8 mouse cellular contexts compared by ENCODE assay signal in the genomic region with DNA sequence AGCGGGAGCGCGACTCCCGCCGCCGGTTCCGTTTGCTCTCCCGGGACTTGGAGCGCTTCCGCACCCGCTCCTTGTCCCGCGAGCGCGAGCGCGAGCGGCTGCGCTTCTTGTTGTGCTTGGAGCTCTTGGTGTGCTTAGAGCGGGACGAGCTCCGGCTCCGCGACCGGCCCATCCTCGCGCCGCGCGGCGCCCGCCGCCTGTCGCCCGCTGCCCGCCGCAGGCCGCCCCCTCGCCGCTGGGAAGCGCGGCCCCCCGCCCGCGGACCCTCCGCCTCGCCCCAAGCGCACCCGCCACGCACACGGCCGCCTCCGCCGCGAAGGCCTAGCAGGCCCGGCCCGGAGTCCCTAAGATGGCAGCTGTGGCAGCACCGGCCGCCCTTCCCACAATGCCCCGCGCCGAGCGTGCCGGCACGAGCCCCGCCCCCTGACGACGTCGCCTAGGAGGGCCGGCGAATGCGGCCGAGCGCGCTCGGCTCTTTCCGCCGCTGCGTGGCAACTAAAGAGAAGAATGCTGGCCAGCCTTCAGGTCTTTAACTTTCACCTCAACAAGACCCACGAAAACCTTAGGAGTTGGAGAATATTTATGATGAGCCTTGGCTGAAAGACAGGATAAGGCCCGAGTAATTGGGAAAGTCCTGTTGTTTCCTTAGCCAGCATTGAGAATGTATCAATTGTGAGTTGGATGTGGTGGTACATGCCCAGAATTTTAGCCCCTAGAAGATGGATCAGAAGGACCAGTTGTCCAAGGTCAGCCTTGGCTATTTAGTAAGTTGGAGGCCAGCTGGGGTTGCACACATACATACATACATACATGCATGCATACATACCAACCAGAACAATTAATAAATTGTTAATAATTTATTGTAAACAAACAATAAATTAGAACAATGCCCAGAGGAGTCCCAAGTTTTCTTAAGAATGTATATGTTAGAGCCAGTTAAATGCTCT. TPM values are rescaled to one million over a fixed set of nuclear protein-coding genes. Genes with fewer than 3 reads are reported as not detected.
DNase-seq lines count a peak whose midpoint lies in the region; ATAC-seq and TF ChIP-seq lines count a peak whose summit lies in the region.

Gene Arglu1, minus strand, starts transcription at position 376 of the 947 bp plus-strand sequence.

- peak within 1 kb of the TSS; percentile 99 for H3K9ac ChIP-seq in heart, embryonic 12.5 days
- H3K9ac ChIP-seq in kidney, postnatal 0 days (ENCODE audit: low read depth, low read length) = peak within 1 kb of the TSS; percentile 100
- peak within 1 kb of the TSS; percentile 99 for H3K9ac ChIP-seq in liver, embryonic 11.5 days (ENCODE audit: low read depth, low read length)
- H3K9ac ChIP-seq in stomach, embryonic 14.5 days (replicated peaks; ENCODE audit: low read depth, low read length) = peak within 1 kb of the TSS; percentile 99

- WGBS in heart, embryonic 12.5 days = under 1% methylated on average over 81 of the region's 81 CpGs
- under 1% methylated on average over 74 of the region's 81 CpGs for WGBS in kidney, postnatal 0 days
- under 1% methylated on average over 80 of the region's 81 CpGs for WGBS in liver, embryonic 11.5 days
- under 1% methylated on average over 79 of the region's 81 CpGs for WGBS in stomach, embryonic 14.5 days

- peaks cover 46% of the 10 kb centered on the region for H3K79me3 ChIP-seq in C2C12 (ENCODE audit: low read depth)

- H3K4me1 ChIP-seq in erythroblast, embryonic 14.5 days (ENCODE audit: control insufficient read depth) = peaks cover 39% of the 10 kb centered on the region
- H3K4me1 ChIP-seq in heart, embryonic 12.5 days (replicated peaks) = peaks cover 35% of the 10 kb centered on the region
- peaks cover 20% of the 10 kb centered on the region for H3K4me1 ChIP-seq in kidney, postnatal 0 days (replicated peaks; ENCODE audit: insufficient read depth, low read length)
- peaks cover 30% of the 10 kb centered on the region for H3K4me1 ChIP-seq in liver, embryonic 11.5 days (replicated peaks; ENCODE audit: control insufficient read depth, insufficient read depth, low read length)
- H3K4me1 ChIP-seq in stomach, embryonic 14.5 days (ENCODE audit: control insufficient read depth, insufficient read depth, low read length) = peaks cover 29% of the 10 kb centered on the region

- H3K4me3 ChIP-seq in C2C12 (ENCODE audit: insufficient read depth, poor library complexity, severe bottlenecking) = peak within 1 kb of the TSS; percentile 89
- peak within 1 kb of the TSS; percentile 96 for H3K4me3 ChIP-seq in erythroblast, embryonic 14.5 days (replicated peaks)
- H3K4me3 ChIP-seq in heart, embryonic 12.5 days = peak within 1 kb of the TSS; percentile 95
- peak within 1 kb of the TSS; percentile 92 for H3K4me3 ChIP-seq in kidney, postnatal 0 days (replicated peaks; ENCODE audit: low read depth, low read length)
- peak within 1 kb of the TSS; percentile 94 for H3K4me3 ChIP-seq in liver, embryonic 11.5 days (ENCODE audit: low read depth, low read length)
- peak within 1 kb of the TSS; percentile 58 for H3K4me3 ChIP-seq in stomach, embryonic 14.5 days (ENCODE audit: low read depth, low read length)

- H3K27ac ChIP-seq in heart, embryonic 12.5 days (ENCODE audit: poor library complexity, severe bottlenecking) = peak within 1 kb of the TSS; percentile 96
- H3K27ac ChIP-seq in kidney, postnatal 0 days = peak within 1 kb of the TSS; percentile 97
- H3K27ac ChIP-seq in liver, embryonic 11.5 days (ENCODE audit: low read depth, low read length) = peak within 1 kb of the TSS; percentile 92
- peak within 1 kb of the TSS; percentile 95 for H3K27ac ChIP-seq in stomach, embryonic 14.5 days (ENCODE audit: low read length)

- H3ac ChIP-seq in C2C12 (ENCODE audit: control insufficient read depth, insufficient read length, low read depth) = peak within 1 kb of the TSS; percentile 98

- H3K36me3 ChIP-seq in C2C12 (ENCODE audit: control insufficient read depth, insufficient read depth) = peaks cover 15% of the 10 kb centered on the region
- peaks cover 24% of the 10 kb centered on the region for H3K36me3 ChIP-seq in erythroblast, embryonic 14.5 days (ENCODE audit: control insufficient read depth)
- no peaks in the 10 kb centered on the region for H3K36me3 ChIP-seq in heart, embryonic 12.5 days
- H3K36me3 ChIP-seq in kidney, postnatal 0 days (ENCODE audit: insufficient read depth, low read length) = no peaks in the 10 kb centered on the region
- H3K36me3 ChIP-seq in liver, embryonic 11.5 days (ENCODE audit: control insufficient read depth, insufficient read depth, low read length) = no peaks in the 10 kb centered on the region; the same call in 1 of the 2 replicates
- H3K36me3 ChIP-seq in stomach, embryonic 14.5 days (ENCODE audit: control insufficient read depth, insufficient read depth, low read length) = no peaks in the 10 kb centered on the region

- H3K9me3 ChIP-seq in erythroblast, embryonic 14.5 days (ENCODE audit: control insufficient read depth, low read length) = no peaks in the 10 kb centered on the region
- no peaks in the 10 kb centered on the region for H3K9me3 ChIP-seq in heart, embryonic 12.5 days (replicated peaks)
- no peaks in the 10 kb centered on the region for H3K9me3 ChIP-seq in kidney, postnatal 0 days (replicated peaks; ENCODE audit: low read length)
- H3K9me3 ChIP-seq in liver, embryonic 11.5 days (ENCODE audit: control insufficient read depth, low read length) = no peaks in the 10 kb centered on the region
- H3K9me3 ChIP-seq in stomach, embryonic 14.5 days (ENCODE audit: control insufficient read depth, low read depth, low read length) = no peaks in the 10 kb centered on the region

- TF ChIP-seq CTCF in C2C12 (IDR thresholded peaks at IDR 0.05; ENCODE audit: control insufficient read depth, insufficient read depth, insufficient read length) = no peak
- TF ChIP-seq CTCF in brain, embryonic 14.5 days (IDR thresholded peaks at IDR 0.05; ENCODE audit: borderline replicate concordance, extremely low read depth, insufficient read depth, insufficient read length) = no peak
- TF ChIP-seq CTCF in kidney, postnatal 0 days (IDR thresholded peaks at IDR 0.05; ENCODE audit: low read depth) = no peak

- ATAC-seq in heart, embryonic 12.5 days (ENCODE audit: insufficient number of reproducible peaks, low FRiP score) = peak; percentile 96
- ATAC-seq in kidney, postnatal 0 days (replicated peaks; ENCODE audit: low FRiP score, low read depth) = peak; percentile 97
- ATAC-seq in liver, embryonic 11.5 days (replicated peaks; ENCODE audit: low FRiP score) = peak; percentile 91
- ATAC-seq in stomach, embryonic 14.5 days (ENCODE audit: insufficient number of reproducible peaks, insufficient read depth, low FRiP score, low read depth) = peak; percentile 94

- peaks cover 3% of the 10 kb centered on the region for H3K27me3 ChIP-seq in C2C12 (ENCODE audit: control insufficient read depth, insufficient read depth, insufficient read length)
- peaks cover 3% of the 10 kb centered on the region; the same call in 1 of the 2 replicates for H3K27me3 ChIP-seq in erythroblast, embryonic 14.5 days (ENCODE audit: control insufficient read depth)
- H3K27me3 ChIP-seq in heart, embryonic 12.5 days (replicated peaks) = no peaks in the 10 kb centered on the region
- no peaks in the 10 kb centered on the region for H3K27me3 ChIP-seq in kidney, postnatal 0 days (ENCODE audit: insufficient read depth, low read length)
- no peaks in the 10 kb centered on the region for H3K27me3 ChIP-seq in liver, embryonic 11.5 days (replicated peaks; ENCODE audit: control insufficient read depth, insufficient read depth, low read length)
- H3K27me3 ChIP-seq in stomach, embryonic 14.5 days (ENCODE audit: control insufficient read depth, insufficient read depth, low read length) = no peaks in the 10 kb centered on the region

- H3K79me2 ChIP-seq in C2C12 (ENCODE audit: control insufficient read depth, insufficient read depth) = peaks cover 50% of the 10 kb centered on the region

- peak; percentile 98 for DNase-seq in brain, embryonic 14.5 days (ENCODE audit: low read depth)
- DNase-seq in kidney, postnatal 0 days (ENCODE audit: low spot score) = peak; percentile 97
- DNase-seq in liver, embryonic 11.5 days (ENCODE audit: low spot score) = peak; percentile 94
- DNase-seq in naive thymus-derived CD4-positive, alpha-beta T cell, adult 2 months (ENCODE audit: low read depth) = peak; percentile 96

- peak within 1 kb of the TSS; percentile 81 for H3K4me2 ChIP-seq in heart, embryonic 12.5 days
- peak within 1 kb of the TSS; percentile 82 for H3K4me2 ChIP-seq in kidney, postnatal 0 days (ENCODE audit: low read length)
- peak within 1 kb of the TSS; percentile 89 for H3K4me2 ChIP-seq in liver, embryonic 11.5 days
- peak within 1 kb of the TSS; percentile 57 for H3K4me2 ChIP-seq in stomach, embryonic 14.5 days (replicated peaks; ENCODE audit: low read depth, low read length)

- peak; percentile 96 for TF ChIP-seq POLR2A in brain, embryonic 14.5 days (IDR thresholded peaks at IDR 0.05; ENCODE audit: borderline replicate concordance, extremely low read depth, insufficient read depth, insufficient read length, poor library complexity, severe bottlenecking)

TF ChIP-seq in C2C12, 6 proteins besides CTCF, POLR2A, EP300 and RAD21:
- TF ChIP-seq USF1 (IDR thresholded peaks at IDR 0.05; ENCODE audit: low read depth) (no peak), MYOG (IDR thresholded peaks at IDR 0.05; ENCODE audit: control insufficient read depth, extremely low read depth, insufficient read length) (no peak), MYOD1 (IDR thresholded peaks at IDR 0.05; ENCODE audit: control insufficient read depth, insufficient read length, low read depth) (no peak), CEBPB (IDR thresholded peaks at IDR 0.05; ENCODE audit: low read depth) (no peak), MAX (IDR thresholded peaks at IDR 0.05) (peak; percentile 10), FOSL1 (IDR thresholded peaks at IDR 0.05; ENCODE audit: insufficient read depth, low read length, poor library complexity, severe bottlenecking) (no peak)

RNA-seq across cellular contexts. Expression of gene Arglu1, which starts in this region (rescaled TPM):
- polyA plus RNA-seq in C2C12 (2012; fragmentation: generic; extraction: Trizol) = 20.9 TPM
- polyA plus RNA-seq in brain, embryonic 14.5 days (2012; rRNA removed) = 201 and 255 TPM in 2 replicates
- 7.5 and 10.5 TPM in 2 replicates for polyA plus RNA-seq in erythroblast, embryonic 14.5 days (2012)
- polyA plus RNA-seq in heart, embryonic 12.5 days (2016; fragmentation: Nextera tagmentation; extraction: Ambion mirVana) = 111 TPM in 2 replicates
- 160 and 169 TPM in 2 replicates for polyA plus RNA-seq in kidney, postnatal 0 days (2015; fragmentation: Nextera tagmentation; extraction: Ambion mirVana)
- 87.2 and 88.2 TPM in 2 replicates for polyA plus RNA-seq in liver, embryonic 11.5 days (2014; fragmentation: Nextera tagmentation; extraction: Ambion mirVana)
- 151 and 156 TPM in 2 replicates for polyA plus RNA-seq in stomach, embryonic 14.5 days (2014; fragmentation: Nextera tagmentation; extraction: Ambion mirVana)

Comparison
In these comparisons a context has a peak if more than half of its experiments do, and no peak if none do; other contexts are left out.
1. Peak in every context shown above with its lines: DNase-seq, ATAC-seq, H3K4me3 ChIP-seq and H3K27ac ChIP-seq.